Mouse (Mus musculus) ES-E14 (cell line): ENCODE results near the gene Ykt6. TPM values are rescaled to one million over a fixed set of nuclear protein-coding genes. Genes with fewer than 3 reads are reported as not detected.

Source experiments
- DNase-seq: peaks from one replicate; pipeline ENCODE4 v3.0.0-alpha.2; 2013; ENCODE audit warnings: low read depth, low spot score
- H3K27ac ChIP-seq: 2 replicates; pipeline ENCODE4 v1.5.1; 2012; ENCODE audit warnings: low read depth, mild to moderate bottlenecking, low read length, moderate library complexity, mixed read lengths; ENCODE audit not compliant: poor library complexity, insufficient read depth, severe bottlenecking
- H3K36me3 ChIP-seq: 2 replicates; pipeline ENCODE4 v1.6.1; 2012; ENCODE audit warnings: mild to moderate bottlenecking, low read length, moderate library complexity, mixed read lengths; ENCODE audit not compliant: control insufficient read depth, poor library complexity, insufficient read depth, severe bottlenecking
- H3K4me1 ChIP-seq, 2 experiments: fragments of 150-350 bp in 1 of 2; sonication (generic) in 1 of 2; 2 replicates each; pipeline ENCODE4 v1.6.1; 2012; ENCODE audit warnings: low read length in 2 of 2, mild to moderate bottlenecking in 1 of 2, mixed read lengths in 1 of 2; ENCODE audit not compliant: control insufficient read depth in 2 of 2, insufficient read depth in 2 of 2, poor library complexity in 1 of 2
- H3K4me3 ChIP-seq, 2 experiments: fragments of 150-350 bp in 1 of 2; sonication (generic) in 1 of 2; 2 replicates each; pipeline ENCODE4 v1.5.1; 2012; ENCODE audit warnings: low read length in 2 of 2, low read depth in 1 of 2, mild to moderate bottlenecking in 1 of 2, mixed read lengths in 1 of 2; ENCODE audit not compliant: insufficient read depth in 1 of 2, poor library complexity in 1 of 2, severe bottlenecking in 1 of 2
- H3K9ac ChIP-seq: 2 replicates; pipeline ENCODE4 v1.6.1; 2012; ENCODE audit warnings: low read depth, mild to moderate bottlenecking, low read length, mixed read lengths; ENCODE audit not compliant: poor library complexity, insufficient read depth, severe bottlenecking
- H3K9me3 ChIP-seq: fragments of 150-350 bp; sonication (generic); 2 replicates; pipeline ENCODE4 v1.6.1; 2012; ENCODE audit warnings: low read depth, mild to moderate bottlenecking, low read length; ENCODE audit not compliant: control insufficient read depth, insufficient read depth
- CHD2 ChIP-seq: IDR thresholded peaks from 2 replicates; pipeline ENCODE4 v1.6.1; 2014; ENCODE audit warnings: mild to moderate bottlenecking, low read depth, low read length, inconsistent platforms
- HCFC1 ChIP-seq: IDR thresholded peaks from 2 replicates; pipeline ENCODE4 v1.6.1; 2012; ENCODE audit warnings: low read length, inconsistent platforms, borderline replicate concordance; ENCODE audit not compliant: insufficient read depth
- MAFK ChIP-seq: IDR thresholded peaks from 2 replicates; pipeline ENCODE4 v1.6.1; 2014; ENCODE audit warnings: mild to moderate bottlenecking, low read depth, low read length, inconsistent platforms; ENCODE audit not compliant: insufficient read depth
- ZC3H11A ChIP-seq: IDR thresholded peaks from 2 replicates; pipeline ENCODE4 v1.6.1; 2012; ENCODE audit warnings: low read depth, mild to moderate bottlenecking, inconsistent platforms, low read length, borderline replicate concordance
- ZNF384 ChIP-seq: IDR thresholded peaks from 2 replicates; pipeline ENCODE4 v1.6.1; 2012; ENCODE audit warnings: low read depth, low read length, inconsistent platforms
- in situ Hi-C, 2 experiments: fragments of 600-800 bp; cut with MboI; formaldehyde crosslinking; loops; one replicate each; pipeline ENCODE4 v1.15.1; 2025; ENCODE audit warnings: low sequenced_read_pairs in 2 of 2, inconsistent platforms in 1 of 2; ENCODE audit not compliant: unreplicated experiment in 2 of 2
- total RNA-seq: library from RNA; depleted of rRNA; stranded (reverse); fragments of 300-350 nt; gene quantifications from 2 replicates; pipeline ENCODE4 v1.2.3, GENCODE M21; 2012

Gene Ykt6
- total RNA-seq, 1 experiment, result 72.2 TPM

DNA sequence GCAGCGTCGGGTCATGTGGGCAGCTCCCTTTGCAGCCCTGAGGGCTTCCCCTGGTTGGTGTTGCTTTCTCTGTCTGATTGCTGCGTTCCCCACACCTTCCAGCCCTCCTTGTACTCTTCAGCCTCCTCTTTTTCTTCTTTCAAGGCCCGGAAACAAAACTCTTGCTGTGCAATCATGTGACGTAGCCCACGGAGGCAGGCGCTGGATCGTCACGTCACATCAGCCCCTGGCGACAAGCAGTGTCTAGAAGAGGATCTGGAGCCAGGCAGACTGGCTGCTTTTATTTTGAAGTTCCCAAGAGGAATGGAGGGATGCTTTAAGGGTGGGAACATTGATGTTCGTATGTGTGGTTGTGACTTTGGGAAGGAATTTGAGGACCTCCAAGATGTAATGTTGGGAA lies 10.4 kb downstream of the Ykt6 start:
- no peak for DNase-seq
- peaks cover 52% of the 10 kb centered on the region for H3K36me3 ChIP-seq
- no peaks in the 10 kb centered on the region for H3K9me3 ChIP-seq
- no peak overlapping the region for H3K9ac ChIP-seq
- no peak for TF ChIP-seq HCFC1
- TF ChIP-seq MAFK, result no peak
- no peak for TF ChIP-seq ZC3H11A
- no peak for TF ChIP-seq CHD2
- no peak for TF ChIP-seq ZNF384
- H3K4me1 ChIP-seq, result peaks cover 2 to 13% of the 10 kb centered on the region in 2 experiments; a peak in 3 of 4 replicates
- H3K27ac ChIP-seq, result no peak overlapping the region
- in situ Hi-C loops, result no loop called here
- no peak overlapping the region for H3K4me3 ChIP-seq

DNA sequence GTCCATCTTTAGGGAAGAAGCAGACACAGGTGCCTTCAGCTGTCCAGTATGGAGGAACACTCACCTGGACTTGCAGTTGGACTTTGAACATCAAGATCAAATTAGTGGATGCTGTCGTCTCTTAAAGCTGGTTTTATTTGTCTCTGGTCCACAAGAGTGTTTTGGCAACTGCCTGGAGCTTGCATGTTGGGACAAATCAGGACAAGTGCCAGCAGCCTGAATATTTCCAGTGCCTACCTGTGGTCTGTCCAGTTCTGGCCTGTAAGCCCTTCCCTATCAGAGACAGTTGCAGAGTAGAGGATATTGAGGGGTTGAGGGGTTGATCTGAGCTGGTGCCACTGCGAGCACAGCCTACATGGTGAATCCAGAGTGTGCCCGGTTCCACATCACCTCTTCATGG lies 11.3 kb downstream of the Ykt6 start:
- H3K9ac ChIP-seq, result no peak overlapping the region
- in situ Hi-C loops, result no loop called here
- H3K36me3 ChIP-seq, result peaks cover 44% of the 10 kb centered on the region
- peaks cover 6 to 21% of the 10 kb centered on the region in 2 experiments; a peak in 3 of 4 replicates for H3K4me1 ChIP-seq
- no peak overlapping the region for H3K4me3 ChIP-seq
- no peaks in the 10 kb centered on the region for H3K9me3 ChIP-seq
- no peak for DNase-seq
- H3K27ac ChIP-seq, result no peak overlapping the region
- TF ChIP-seq CHD2, result no peak
- no peak for TF ChIP-seq ZC3H11A
- no peak for TF ChIP-seq HCFC1
- no peak for TF ChIP-seq MAFK
- TF ChIP-seq ZNF384, result no peak

DNA sequence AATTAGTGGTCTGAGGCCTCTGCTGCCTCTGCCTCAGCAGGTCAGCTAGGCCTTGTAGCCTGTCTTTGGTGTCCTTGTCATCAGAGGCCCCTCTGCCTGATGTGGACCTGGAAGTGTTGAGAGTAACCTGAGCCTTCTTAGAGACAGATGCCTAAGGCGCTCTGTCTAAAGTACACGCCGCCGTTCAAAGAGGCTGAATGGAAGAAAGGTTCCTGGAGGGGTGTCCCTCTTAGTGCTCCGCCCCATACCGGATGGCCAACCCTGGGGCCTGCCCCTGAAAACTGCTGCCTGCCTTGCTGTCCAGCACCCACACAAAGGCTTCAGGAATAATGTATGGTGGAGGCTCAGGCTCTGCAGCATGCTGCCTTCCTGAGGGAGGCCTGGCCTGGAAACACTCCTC lies 12.7 kb downstream of the Ykt6 start:
- Histone ChIP-seq H3K9ac (no peak overlapping the region), H3K36me3 (peaks cover 32% of the 10 kb centered on the region), H3K4me1 (peaks cover 12 to 34% of the 10 kb centered on the region in 2 experiments; a peak in 3 of 4 replicates), H3K9me3 (no peaks in the 10 kb centered on the region), H3K4me3 (no peak overlapping the region), H3K27ac (no peak overlapping the region; the same call in 1 of the 2 replicates)
- no peak for DNase-seq
- TF ChIP-seq HCFC1, result no peak
- no peak for TF ChIP-seq ZNF384
- TF ChIP-seq ZC3H11A, result no peak
- no peak for TF ChIP-seq CHD2
- in situ Hi-C loops, result no loop called here

DNA sequence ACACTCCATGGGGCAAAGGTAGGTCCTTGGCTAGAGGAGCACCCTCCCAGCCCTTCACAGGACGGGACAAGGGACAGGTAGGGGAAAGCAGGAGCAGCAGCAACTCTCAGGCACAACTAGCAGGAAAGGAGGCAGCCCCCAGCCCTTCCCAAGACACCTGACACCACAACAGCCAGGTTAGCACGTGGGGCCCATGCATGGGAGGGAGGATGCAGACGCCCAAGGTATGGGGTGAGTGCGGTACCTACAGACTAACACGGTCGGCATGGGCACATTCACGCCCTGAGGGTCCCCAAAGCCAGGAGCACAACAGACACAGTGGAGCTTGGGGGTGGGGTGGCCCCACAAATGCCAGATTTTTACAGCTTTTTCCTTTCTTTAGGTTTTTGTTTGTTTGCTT lies 15.7 kb downstream of the Ykt6 start:
- no peak overlapping the region for H3K9ac ChIP-seq

DNA sequence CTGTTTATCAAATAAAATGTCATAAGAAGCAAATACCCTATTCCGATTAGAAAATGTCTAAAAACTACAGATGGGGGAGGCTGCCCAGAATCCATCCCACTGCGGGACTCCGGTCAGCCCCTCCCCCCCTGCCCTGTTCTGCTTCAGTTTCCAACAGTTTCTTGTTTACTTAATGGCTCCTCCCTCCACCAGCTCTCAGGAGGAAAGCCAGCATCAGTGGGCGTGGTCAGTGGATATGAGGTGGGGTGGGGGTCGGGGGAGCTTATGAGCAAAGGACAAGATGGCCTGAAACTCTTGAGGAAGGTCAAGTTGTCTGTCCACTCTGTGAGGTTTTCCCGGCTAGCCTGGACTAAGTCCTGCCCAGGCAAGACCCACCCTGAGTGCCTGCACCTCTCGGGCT lies 17.7 kb downstream of the Ykt6 start:
- TF ChIP-seq CHD2, result no peak
- no peak for TF ChIP-seq HCFC1
- no peak for TF ChIP-seq ZC3H11A
- TF ChIP-seq MAFK, result no peak
- TF ChIP-seq ZNF384, result no peak
- in situ Hi-C loops, result no loop called here
- H3K9me3 ChIP-seq, result no peaks in the 10 kb centered on the region
- peaks cover 20 to 44% of the 10 kb centered on the region in 2 experiments for H3K4me1 ChIP-seq
- no peak overlapping the region for H3K27ac ChIP-seq
- no peak overlapping the region for H3K9ac ChIP-seq
- H3K4me3 ChIP-seq, result no peak overlapping the region
- peaks cover 11% of the 10 kb centered on the region; the same call in 1 of the 2 replicates for H3K36me3 ChIP-seq
- no peak for DNase-seq

More for the DNA sequence above, 15.7 kb downstream of the Ykt6 start:
- in situ Hi-C loops, result no loop called here
- peaks cover 16 to 44% of the 10 kb centered on the region in 2 experiments; a peak in 3 of 4 replicates for H3K4me1 ChIP-seq
- H3K27ac ChIP-seq, result no peak overlapping the region
- no peak overlapping the region for H3K4me3 ChIP-seq
- H3K36me3 ChIP-seq, result peaks cover 18% of the 10 kb centered on the region; the same call in 1 of the 2 replicates
- no peak for TF ChIP-seq HCFC1
- TF ChIP-seq CHD2, result no peak
- no peaks in the 10 kb centered on the region for H3K9me3 ChIP-seq
- DNase-seq, result no peak
